Mouse (Mus musculus) bone marrow, adult 2 months (tissue): Measurements from ENCODE around the gene Pmfbp1. TPM values are rescaled to one million over a fixed set of nuclear protein-coding genes. Genes with fewer than 3 reads are reported as not detected.

Source experiments
- H3K27ac ChIP-seq: fragments of 200-500 bp; 2 replicates; pipeline ENCODE4 v1.5.1; 2012; ENCODE audit warnings: low read depth, mild to moderate bottlenecking, control low read depth, inconsistent platforms, low read length; ENCODE audit not compliant: control insufficient read depth, poor library complexity, insufficient read depth
- H3K4me1 ChIP-seq: fragments of 200-500 bp; 2 replicates; pipeline ENCODE4 v1.6.1; 2011; ENCODE audit warnings: low read length; ENCODE audit not compliant: control insufficient read depth, insufficient read depth
- H3K4me3 ChIP-seq: fragments of 200-500 bp; replicated peaks from 2 replicates; pipeline ENCODE3; 2011; ENCODE audit warnings: mild to moderate bottlenecking, low read depth, low read length, control low read depth; ENCODE audit not compliant: control insufficient read depth
- CTCF ChIP-seq: fragments of 200-500 bp; IDR thresholded peaks from 2 replicates; pipeline ENCODE4 v1.5.1; 2011; ENCODE audit warnings: low read length, control low read depth; ENCODE audit not compliant: control insufficient read depth, insufficient read depth
- POLR2A ChIP-seq: fragments of 200-500 bp; IDR thresholded peaks from 2 replicates; pipeline ENCODE4 v1.6.1; 2011; ENCODE audit warnings: low read depth, mild to moderate bottlenecking, control low read depth, low read length, borderline replicate concordance; ENCODE audit not compliant: control insufficient read depth
- WGBS: fragments of 180-500 bp; shearing (Covaris S2); methylation state at CpG from one replicate; pipeline ENCODE4 v1.1.7; 2018; 5-methylcytosine and 5-hydroxymethylcytosine counted together
- polyA plus RNA-seq: library from polyadenylated mRNA; stranded (reverse); fragments of >200 nt; gene quantifications from 2 replicates; pipeline ENCODE4 v1.2.4, GENCODE M21; 2011; ENCODE audit warnings: low replicate concordance; ENCODE audit not compliant: missing spikeins, insufficient read depth, insufficient read length

Gene Pmfbp1
- polyA plus RNA-seq, 1 experiment, result not detected

DNA sequence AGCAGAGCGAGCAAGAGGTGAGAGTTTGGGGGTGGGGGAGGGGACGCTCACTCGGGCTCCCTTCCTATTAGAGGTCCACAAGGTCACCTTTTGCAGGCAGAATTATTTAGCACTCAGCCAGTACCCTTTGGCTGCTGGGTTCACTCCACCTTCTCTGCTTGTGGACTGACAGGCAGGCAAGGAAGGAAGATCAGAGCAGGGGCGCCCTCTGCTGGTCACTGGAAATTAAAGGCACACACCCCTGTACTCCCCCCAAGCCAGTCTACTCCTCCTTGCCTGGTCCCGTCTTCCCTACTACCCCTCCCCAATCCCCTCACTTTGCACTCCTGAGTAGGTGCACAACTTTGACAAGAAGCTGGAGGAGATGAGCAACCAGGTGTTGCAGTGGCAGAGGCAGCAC, 42.9 kb downstream of the Pmfbp1 start:
- H3K4me3 ChIP-seq, result no peak overlapping the region
- H3K27ac ChIP-seq, result no peak overlapping the region
- WGBS, result 15% methylated on average over 5 of the region's 5 CpGs
- H3K4me1 ChIP-seq, result no peaks in the 10 kb centered on the region
- TF ChIP-seq POLR2A, result no peak
- peak; percentile 87 for TF ChIP-seq CTCF

DNA sequence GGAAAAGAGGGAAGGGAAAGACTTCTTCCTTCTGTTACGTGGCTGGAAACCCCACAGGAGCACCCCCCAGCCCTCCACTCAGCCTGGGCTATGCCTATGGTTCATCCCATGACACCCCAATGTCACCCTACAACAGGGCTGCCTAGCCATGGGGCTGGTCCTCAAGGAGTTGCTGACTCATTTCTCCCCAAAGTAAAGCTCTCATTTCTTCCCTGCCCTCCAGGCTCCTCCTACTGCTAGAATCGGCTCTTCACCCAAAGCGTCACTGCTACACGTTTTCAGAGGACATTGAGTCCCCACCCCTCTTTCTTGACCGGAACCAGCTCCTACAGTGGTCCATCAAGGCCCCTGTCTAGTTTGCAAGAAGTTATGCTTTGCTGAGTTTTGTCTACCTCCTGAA, 48.3 kb downstream of the Pmfbp1 start:
- Histone ChIP-seq H3K4me1 (no peaks in the 10 kb centered on the region), H3K27ac (no peak overlapping the region), H3K4me3 (no peak overlapping the region)
- 67% methylated on average over 5 of the region's 5 CpGs for WGBS
- no peak for TF ChIP-seq CTCF
- no peak for TF ChIP-seq POLR2A

- WGBS, result 68% methylated on average over 8 of the region's 8 CpGs
- Histone ChIP-seq H3K27ac (no peak overlapping the region), H3K4me1 (no peaks in the 10 kb centered on the region), H3K4me3 (no peak overlapping the region)
- TF ChIP-seq CTCF, result no peak
- no peak for TF ChIP-seq POLR2A
These were observed 49.1 kb downstream of the Pmfbp1 start for GRCm38 (mm10) chr8:109542748-109543519.

DNA sequence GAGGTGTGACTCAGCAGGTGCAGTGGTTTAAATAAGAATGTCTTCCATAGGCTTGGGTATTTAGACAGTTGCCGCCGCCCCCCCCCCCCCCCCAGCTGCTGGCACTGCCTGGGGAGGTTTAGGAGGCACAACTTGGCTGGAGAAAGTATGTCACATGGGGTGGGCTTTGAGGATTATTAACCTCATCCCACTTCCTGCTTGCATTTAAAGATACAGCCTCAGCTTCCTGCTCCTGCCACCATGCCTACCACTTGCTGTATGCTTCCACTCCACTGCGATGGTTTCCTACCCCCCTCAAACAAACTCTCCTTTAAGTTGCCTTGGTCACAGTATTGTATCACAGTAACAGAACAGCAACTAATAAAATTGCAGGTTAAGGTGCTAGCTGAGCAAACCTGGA, 50.2 kb downstream of the Pmfbp1 start:
- H3K4me3 ChIP-seq, result no peak overlapping the region
- 17% methylated on average over 3 of the region's 3 CpGs for WGBS
- TF ChIP-seq CTCF (no peak), POLR2A (no peak)
- H3K4me1 ChIP-seq, result no peaks in the 10 kb centered on the region
- H3K27ac ChIP-seq, result no peak overlapping the region

- H3K27ac ChIP-seq, result no peak overlapping the region
- H3K4me3 ChIP-seq, result no peak overlapping the region
- TF ChIP-seq POLR2A (no peak), CTCF (peak; percentile 64)
- no peaks in the 10 kb centered on the region for H3K4me1 ChIP-seq
- WGBS, result 55% methylated on average over 3 of the region's 3 CpGs
These were observed 57.8 kb downstream of the Pmfbp1 start for GRCm38 (mm10) chr8:109551663-109552062.

- TF ChIP-seq POLR2A, result no peak
- TF ChIP-seq CTCF, result no peak
- Histone ChIP-seq H3K27ac (no peak overlapping the region), H3K4me3 (no peak overlapping the region), H3K4me1 (peaks cover 2% of the 10 kb centered on the region; the same call in 1 of the 2 replicates)
- whole genome bisulfite sequencing, result 13% methylated on average over 2 of the region's 2 CpGs
These were observed 70.1 kb downstream of the Pmfbp1 start for GRCm38 (mm10) chr8:109563881-109564280.

DNA sequence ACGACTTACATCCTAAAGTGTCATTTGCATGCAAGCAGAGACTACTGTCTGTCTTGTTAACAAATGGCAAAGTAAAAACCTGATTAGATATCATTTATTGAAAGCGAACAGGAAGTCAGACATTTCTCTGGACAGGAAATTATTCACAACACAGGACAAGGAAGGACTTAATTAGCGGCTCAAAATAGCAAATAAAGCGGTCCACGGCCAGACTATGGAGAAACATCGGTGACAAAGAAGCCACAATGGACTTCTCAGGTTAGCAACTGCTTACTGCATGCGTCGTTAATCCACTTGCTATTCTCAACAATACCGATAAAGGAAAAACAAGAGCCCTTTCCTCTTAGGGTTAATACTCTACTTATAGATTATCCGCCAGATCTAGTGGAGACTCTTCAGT, 70.9 kb downstream of the Pmfbp1 start:
- TF ChIP-seq CTCF (no peak), POLR2A (no peak)
- peaks cover 2% of the 10 kb centered on the region; the same call in 1 of the 2 replicates for H3K4me1 ChIP-seq
- 2% methylated on average over 10 of the region's 10 CpGs for WGBS
- H3K4me3 ChIP-seq, result peak overlapping the region; percentile 90
- peak overlapping the region; percentile 96 for H3K27ac ChIP-seq

GRCm38 (mm10) chr8:109565498-109566333, 71.9 kb downstream of the Pmfbp1 start, which contains the start of the genes Dhx38 and Txnl4b:
TSS of gene Dhx38 (minus strand) at chr8:109565861.
TSS of gene Txnl4b (plus strand) at chr8:109565892.
- TF ChIP-seq POLR2A (peak; percentile 45; the same call in 1 of the 2 replicates), CTCF (no peak)
- peaks cover 2% of the 10 kb centered on the region; the same call in 1 of the 2 replicates for H3K4me1 ChIP-seq

More at GRCm38 (mm10) chr8:109565498-109566333, 71.9 kb downstream of the Pmfbp1 start, which contains the start of the genes Dhx38 and Txnl4b:
- peak within 1 kb of the TSS; percentile 90 for H3K4me3 ChIP-seq
- WGBS, result under 1% methylated on average over 52 of the region's 52 CpGs
- peak within 1 kb of the TSS; percentile 96 for H3K27ac ChIP-seq
